Mouse (Mus musculus) lung, embryonic 15.5 days (tissue): ENCODE measurements around the gene Wls. TPM values are rescaled to one million over a fixed set of nuclear protein-coding genes. Genes with fewer than 3 reads are reported as not detected.

Experiments
- polyA plus RNA-seq: library from polyadenylated mRNA; unstranded; fragments of >200 nt; fragmentation: Nextera tagmentation; extraction: Ambion mirVana; gene quantifications from 2 replicates; pipeline ENCODE4 v1.2.1, GENCODE M21; 2015

The Wls gene
- polyA plus RNA-seq, 1 experiment from 2014 or later: 170 TPM

Other genes with a start within 250 kb of the Wls start
- gene Rpe65, start 240.5 kb upstream of the Wls start, polyA plus RNA-seq: not detected in 2 replicates